Mouse (Mus musculus) ES-E14 (cell line): ENCODE results near the gene Ppp2r5e. TPM values are rescaled to one million over a fixed set of nuclear protein-coding genes. Genes with fewer than 3 reads are reported as not detected.

Experiments used
- DNase-seq: peaks from one replicate; pipeline ENCODE4 v3.0.0-alpha.2; 2013; ENCODE audit warnings: low read depth, low spot score
- H3K27ac ChIP-seq: 2 replicates; pipeline ENCODE4 v1.5.1; 2012; ENCODE audit warnings: low read depth, mild to moderate bottlenecking, low read length, moderate library complexity, mixed read lengths; ENCODE audit not compliant: poor library complexity, insufficient read depth, severe bottlenecking
- H3K36me3 ChIP-seq: 2 replicates; pipeline ENCODE4 v1.6.1; 2012; ENCODE audit warnings: mild to moderate bottlenecking, low read length, moderate library complexity, mixed read lengths; ENCODE audit not compliant: control insufficient read depth, poor library complexity, insufficient read depth, severe bottlenecking
- H3K4me1 ChIP-seq, 2 experiments: fragments of 150-350 bp in 1 of 2; sonication (generic) in 1 of 2; 2 replicates each; pipeline ENCODE4 v1.6.1; 2012; ENCODE audit warnings: low read length in 2 of 2, mild to moderate bottlenecking in 1 of 2, mixed read lengths in 1 of 2; ENCODE audit not compliant: control insufficient read depth in 2 of 2, insufficient read depth in 2 of 2, poor library complexity in 1 of 2
- H3K4me3 ChIP-seq, 2 experiments: fragments of 150-350 bp in 1 of 2; sonication (generic) in 1 of 2; 2 replicates each; pipeline ENCODE4 v1.5.1; 2012; ENCODE audit warnings: low read length in 2 of 2, low read depth in 1 of 2, mild to moderate bottlenecking in 1 of 2, mixed read lengths in 1 of 2; ENCODE audit not compliant: insufficient read depth in 1 of 2, poor library complexity in 1 of 2, severe bottlenecking in 1 of 2
- H3K9ac ChIP-seq: 2 replicates; pipeline ENCODE4 v1.6.1; 2012; ENCODE audit warnings: low read depth, mild to moderate bottlenecking, low read length, mixed read lengths; ENCODE audit not compliant: poor library complexity, insufficient read depth, severe bottlenecking
- H3K9me3 ChIP-seq: fragments of 150-350 bp; sonication (generic); 2 replicates; pipeline ENCODE4 v1.6.1; 2012; ENCODE audit warnings: low read depth, mild to moderate bottlenecking, low read length; ENCODE audit not compliant: control insufficient read depth, insufficient read depth
- CHD2 ChIP-seq: IDR thresholded peaks from 2 replicates; pipeline ENCODE4 v1.6.1; 2014; ENCODE audit warnings: mild to moderate bottlenecking, low read depth, low read length, inconsistent platforms
- HCFC1 ChIP-seq: IDR thresholded peaks from 2 replicates; pipeline ENCODE4 v1.6.1; 2012; ENCODE audit warnings: low read length, inconsistent platforms, borderline replicate concordance; ENCODE audit not compliant: insufficient read depth
- MAFK ChIP-seq: IDR thresholded peaks from 2 replicates; pipeline ENCODE4 v1.6.1; 2014; ENCODE audit warnings: mild to moderate bottlenecking, low read depth, low read length, inconsistent platforms; ENCODE audit not compliant: insufficient read depth
- ZC3H11A ChIP-seq: IDR thresholded peaks from 2 replicates; pipeline ENCODE4 v1.6.1; 2012; ENCODE audit warnings: low read depth, mild to moderate bottlenecking, inconsistent platforms, low read length, borderline replicate concordance
- ZNF384 ChIP-seq: IDR thresholded peaks from 2 replicates; pipeline ENCODE4 v1.6.1; 2012; ENCODE audit warnings: low read depth, low read length, inconsistent platforms
- in situ Hi-C, 2 experiments: fragments of 600-800 bp; cut with MboI; formaldehyde crosslinking; loops; one replicate each; pipeline ENCODE4 v1.15.1; 2025; ENCODE audit warnings: low sequenced_read_pairs in 2 of 2, inconsistent platforms in 1 of 2; ENCODE audit not compliant: unreplicated experiment in 2 of 2
- total RNA-seq: library from RNA; depleted of rRNA; stranded (reverse); fragments of 300-350 nt; gene quantifications from 2 replicates; pipeline ENCODE4 v1.2.3, GENCODE M21; 2012

Ppp2r5e gene
- total RNA-seq, 1 experiment = 16.6 TPM

- Histone ChIP-seq H3K4me3 (no peak overlapping the region), H3K9ac (no peak overlapping the region), H3K9me3 (no peaks in the 10 kb centered on the region), H3K36me3 (no peaks in the 10 kb centered on the region), H3K27ac (no peak overlapping the region), H3K4me1 (peaks cover 0 to 4% of the 10 kb centered on the region in 2 experiments; a peak in 1 of 4 replicates)
- DNase-seq = no peak
- TF ChIP-seq HCFC1 (no peak), MAFK (no peak), CHD2 (no peak), ZC3H11A (no peak), ZNF384 (no peak)
- in situ Hi-C loops = no loop called here
These were observed 167.3 kb downstream of the Ppp2r5e start for GRCm38 (mm10) chr12:75428719-75429118.

GRCm38 (mm10) chr12:75425882-75426281 lies 170.2 kb downstream of the Ppp2r5e start:
- DNase-seq = no peak
- TF ChIP-seq HCFC1 (no peak), ZC3H11A (no peak), CHD2 (no peak)
- H3K4me3 ChIP-seq = no peak overlapping the region
- H3K4me1 ChIP-seq = no peaks in the 10 kb centered on the region
- H3K36me3 ChIP-seq = no peaks in the 10 kb centered on the region
- in situ Hi-C loops = no loop called here
- H3K27ac ChIP-seq = no peak overlapping the region
- H3K9ac ChIP-seq = no peak overlapping the region
- no peaks in the 10 kb centered on the region for H3K9me3 ChIP-seq

GRCm38 (mm10) chr12:75424817-75425216 lies 171.2 kb downstream of the Ppp2r5e start:
- Histone ChIP-seq H3K36me3 (no peaks in the 10 kb centered on the region), H3K9me3 (no peaks in the 10 kb centered on the region), H3K4me1 (no peaks in the 10 kb centered on the region), H3K9ac (no peak overlapping the region), H3K27ac (no peak overlapping the region), H3K4me3 (no peak overlapping the region)
- DNase-seq = no peak
- no peak for TF ChIP-seq MAFK
- no peak for TF ChIP-seq ZC3H11A
- no peak for TF ChIP-seq HCFC1
- no peak for TF ChIP-seq CHD2
- TF ChIP-seq ZNF384 = no peak
- in situ Hi-C loops = no loop called here

GRCm38 (mm10) chr12:75424359-75424758 lies 171.7 kb downstream of the Ppp2r5e start:
- Histone ChIP-seq H3K27ac (no peak overlapping the region), H3K9ac (no peak overlapping the region), H3K4me1 (no peaks in the 10 kb centered on the region), H3K4me3 (no peak overlapping the region), H3K9me3 (no peaks in the 10 kb centered on the region), H3K36me3 (no peaks in the 10 kb centered on the region)
- in situ Hi-C loops = no loop called here
- no peak for DNase-seq
- TF ChIP-seq CHD2 = no peak

- no peak for TF ChIP-seq ZNF384
- no peak for TF ChIP-seq MAFK
- no peak for TF ChIP-seq ZC3H11A
- no peak for TF ChIP-seq CHD2
- TF ChIP-seq HCFC1 = no peak
- H3K9me3 ChIP-seq = no peaks in the 10 kb centered on the region
- no peaks in the 10 kb centered on the region for H3K4me1 ChIP-seq
- no peaks in the 10 kb centered on the region for H3K36me3 ChIP-seq
- H3K9ac ChIP-seq = no peak within 1 kb of the TSS
- no peak for DNase-seq
- no peak within 1 kb of the TSS for H3K4me3 ChIP-seq
- H3K27ac ChIP-seq = no peak within 1 kb of the TSS
- in situ Hi-C loops = no loop called here
These were observed 179.4 kb downstream of the Ppp2r5e start, which contains the start of gene Gphb5 for GRCm38 (mm10) chr12:75416681-75417080. Gene Gphb5, minus strand, starts transcription at chr12:75416781.
